Mouse (Mus musculus): ENCODE results near the gene Vmn1r183. TPM values are rescaled to one million over a fixed set of nuclear protein-coding genes. Genes with fewer than 3 reads are reported as not detected.

Gene Vmn1r183
- polyA plus RNA-seq, 1 experiment = not detected

DNA sequence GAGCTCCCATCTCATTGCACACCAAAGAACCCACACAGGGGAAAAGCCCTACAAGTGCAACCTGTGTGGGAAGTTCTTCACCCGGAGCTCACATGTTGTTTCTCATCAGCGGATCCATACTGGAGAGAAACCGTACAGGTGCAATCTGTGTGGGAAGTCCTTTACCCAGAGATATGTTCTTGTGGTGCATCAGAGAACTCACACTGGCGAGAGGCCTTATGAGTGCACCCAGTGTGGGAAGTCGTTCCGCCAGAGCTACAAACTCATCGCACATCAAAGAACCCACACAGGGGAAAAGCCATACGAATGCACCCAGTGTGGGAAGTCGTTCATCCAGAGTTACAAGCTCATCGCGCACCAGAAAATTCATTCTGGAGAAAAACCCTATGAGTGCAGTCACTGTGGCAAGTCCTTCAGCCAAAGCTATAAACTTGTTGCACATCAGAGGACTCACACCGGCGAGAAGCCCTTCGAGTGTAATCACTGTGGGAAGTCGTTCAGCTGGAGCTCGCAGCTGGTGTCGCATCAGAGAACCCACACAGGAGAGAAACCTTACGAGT lies 52.2 kb downstream of the Vmn1r183 start:
- TF ChIP-seq POLR2A (IDR thresholded peaks at IDR 0.05; ENCODE audit: borderline replicate concordance, insufficient read depth, low read length) = no peak
- TF ChIP-seq CTCF (IDR thresholded peaks at IDR 0.05; ENCODE audit: borderline replicate concordance, insufficient read depth, low read depth, low read length) = no peak
- Histone ChIP-seq H3K27me3 (ENCODE audit: control insufficient read depth, insufficient read depth, low read length) (0 out of 2 replicates have a peak, but pooled peaks cover 1% of the 10 kb centered on the region), H3K4me3 (replicated peaks; ENCODE audit: insufficient read depth, low read depth, low read length) (no peak overlapping the region), H3K27ac (ENCODE audit: insufficient read depth, low read length) (no peak overlapping the region), H3K4me1 (ENCODE audit: control insufficient read depth, insufficient read depth, low read length) (no peaks in the 10 kb centered on the region)
- 95% methylated on average over 18 of the region's 18 CpGs for WGBS
- DNase-seq = no peak

DNA sequence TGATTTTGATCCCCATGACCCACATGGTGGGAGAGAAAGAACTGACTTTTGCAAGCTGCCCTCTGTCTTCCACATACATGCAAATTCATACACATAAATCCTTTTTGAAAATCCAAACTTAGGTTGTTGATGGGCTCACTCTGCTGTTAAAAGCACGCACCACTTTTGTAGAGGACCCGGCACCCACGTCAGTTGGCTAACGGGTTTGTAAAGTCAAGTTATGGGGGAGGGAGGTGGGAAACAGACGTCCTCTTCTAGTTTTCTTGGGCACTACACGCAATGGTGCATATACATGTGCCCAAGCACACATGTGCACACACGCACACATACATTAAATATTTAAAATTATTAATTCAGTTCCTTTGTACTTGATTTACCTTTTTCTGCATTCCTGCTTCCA lies 57.8 kb downstream of the Vmn1r183 start:
- Histone ChIP-seq H3K27me3 (ENCODE audit: control insufficient read depth, insufficient read depth, low read length) (no peaks in the 10 kb centered on the region), H3K4me3 (replicated peaks; ENCODE audit: insufficient read depth, low read depth, low read length) (no peak overlapping the region), H3K27ac (ENCODE audit: insufficient read depth, low read length) (no peak overlapping the region), H3K4me1 (ENCODE audit: control insufficient read depth, insufficient read depth, low read length) (no peaks in the 10 kb centered on the region)
- TF ChIP-seq CTCF (IDR thresholded peaks at IDR 0.05; ENCODE audit: borderline replicate concordance, insufficient read depth, low read depth, low read length) (no peak), POLR2A (IDR thresholded peaks at IDR 0.05; ENCODE audit: borderline replicate concordance, insufficient read depth, low read length) (no peak)
- DNase-seq = no peak
- 96% methylated on average over 7 of the region's 7 CpGs for WGBS

DNA sequence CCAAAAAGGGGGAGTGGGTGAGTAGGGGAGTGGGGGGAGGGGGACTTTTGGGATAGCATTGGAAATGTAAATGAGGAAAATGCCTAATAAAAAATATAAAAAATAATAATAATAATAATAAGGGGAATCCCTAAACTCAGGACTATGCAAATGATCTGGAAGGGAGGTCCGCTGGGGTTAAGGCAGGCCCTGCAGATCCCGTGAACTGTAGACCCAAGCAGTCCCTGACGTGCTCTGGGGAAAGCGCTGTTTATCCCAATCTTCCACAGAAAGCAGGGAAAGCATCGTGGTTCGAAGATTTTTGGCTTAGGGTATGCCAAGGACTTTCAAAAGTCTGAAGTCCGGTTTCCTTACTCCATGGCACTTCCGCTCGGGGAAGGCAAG lies 58.7 kb downstream of the Vmn1r183 start:
- no peak for TF ChIP-seq CTCF (IDR thresholded peaks at IDR 0.05; ENCODE audit: borderline replicate concordance, insufficient read depth, low read depth, low read length)
- no peak for TF ChIP-seq POLR2A (IDR thresholded peaks at IDR 0.05; ENCODE audit: borderline replicate concordance, insufficient read depth, low read length)
- no peak overlapping the region for H3K27ac ChIP-seq (ENCODE audit: insufficient read depth, low read length)
- no peaks in the 10 kb centered on the region for H3K27me3 ChIP-seq (ENCODE audit: control insufficient read depth, insufficient read depth, low read length)
- H3K4me3 ChIP-seq (replicated peaks; ENCODE audit: insufficient read depth, low read depth, low read length) = peak overlapping the region; percentile 94
- WGBS = under 1% methylated on average over 9 of the region's 9 CpGs
- H3K4me1 ChIP-seq (ENCODE audit: control insufficient read depth, insufficient read depth, low read length) = no peaks in the 10 kb centered on the region
- DNase-seq = no peak

DNA sequence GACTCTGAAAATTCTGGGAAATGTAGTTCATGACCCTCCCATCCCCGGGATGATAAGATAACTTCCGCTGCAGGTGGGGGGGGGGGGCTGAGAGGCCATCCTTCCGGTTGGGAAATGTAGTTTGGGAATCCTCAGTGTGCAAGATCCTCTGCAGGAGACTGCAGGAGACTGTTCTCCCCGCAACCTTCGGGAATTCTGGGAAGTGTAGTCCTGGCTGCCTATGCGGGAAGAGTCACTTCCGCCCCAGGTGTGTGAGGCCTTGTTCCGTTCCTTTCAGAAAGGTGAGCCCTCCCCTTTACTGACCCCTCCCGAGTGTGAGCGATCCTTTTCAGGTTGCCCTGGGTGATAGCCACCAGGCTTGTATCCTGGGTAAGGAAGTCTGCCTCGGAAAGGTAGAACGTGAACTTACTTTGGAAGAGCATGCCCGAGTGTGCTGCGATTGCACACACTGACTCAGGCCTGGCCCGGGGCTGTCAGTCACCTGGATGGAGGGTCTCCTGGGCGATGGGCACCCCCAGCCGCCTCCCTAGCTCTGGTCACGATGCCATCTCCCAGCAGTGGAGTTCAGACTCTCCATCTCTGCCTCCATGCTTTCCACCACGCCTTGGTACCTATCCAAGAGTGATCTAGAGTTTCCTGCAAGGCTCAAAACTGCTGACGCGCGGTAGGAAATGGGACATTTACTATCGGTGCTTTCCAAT lies 59.3 kb downstream of the Vmn1r183 start, which contains the start of gene Zfp112:
Gene Zfp112 (plus strand): TSS at position 159 of the 701 bp plus-strand sequence.
- H3K4me3 ChIP-seq (replicated peaks; ENCODE audit: insufficient read depth, low read depth, low read length) = peak within 1 kb of the TSS; percentile 94
- TF ChIP-seq POLR2A (IDR thresholded peaks at IDR 0.05; ENCODE audit: borderline replicate concordance, insufficient read depth, low read length) (peak; percentile 61; the same call in 1 of the 2 replicates), CTCF (IDR thresholded peaks at IDR 0.05; ENCODE audit: borderline replicate concordance, insufficient read depth, low read depth, low read length) (no peak)
- H3K27me3 ChIP-seq (ENCODE audit: control insufficient read depth, insufficient read depth, low read length) = no peaks in the 10 kb centered on the region
- peak within 1 kb of the TSS; percentile 45 for H3K27ac ChIP-seq (ENCODE audit: insufficient read depth, low read length)
- DNase-seq = peak; percentile 89 to 95
- under 1% methylated on average over 23 of the region's 23 CpGs for WGBS
- H3K4me1 ChIP-seq (ENCODE audit: control insufficient read depth, insufficient read depth, low read length) = no peaks in the 10 kb centered on the region

DNA sequence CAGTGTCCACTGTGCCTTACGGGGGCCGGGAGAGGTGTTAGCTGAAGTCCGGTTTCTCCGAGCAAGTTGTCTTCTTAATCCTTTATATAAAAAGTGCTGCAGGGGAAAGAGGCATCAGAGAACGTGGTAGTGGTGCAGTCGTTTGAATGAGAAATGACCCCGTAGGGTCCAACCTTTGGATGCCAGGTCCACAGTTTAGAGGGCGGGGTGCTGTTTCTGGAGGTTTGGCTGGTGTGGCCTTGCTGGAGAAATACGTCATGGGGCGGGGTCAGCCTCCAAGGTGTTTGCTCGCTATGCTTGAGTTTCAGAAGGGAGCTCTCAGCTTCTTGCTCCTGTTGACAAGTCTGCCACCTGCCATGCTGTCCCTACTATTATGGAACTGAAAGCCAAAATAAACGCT lies 59.9 kb downstream of the Vmn1r183 start:
- Histone ChIP-seq H3K27me3 (ENCODE audit: control insufficient read depth, insufficient read depth, low read length) (no peaks in the 10 kb centered on the region), H3K4me1 (ENCODE audit: control insufficient read depth, insufficient read depth, low read length) (no peaks in the 10 kb centered on the region), H3K4me3 (replicated peaks; ENCODE audit: insufficient read depth, low read depth, low read length) (peak overlapping the region; percentile 93), H3K27ac (ENCODE audit: insufficient read depth, low read length) (peak overlapping the region; percentile 45)
- DNase-seq = peak; percentile 62 to 77
- TF ChIP-seq CTCF (IDR thresholded peaks at IDR 0.05; ENCODE audit: borderline replicate concordance, insufficient read depth, low read depth, low read length) (no peak), POLR2A (IDR thresholded peaks at IDR 0.05; ENCODE audit: borderline replicate concordance, insufficient read depth, low read length) (0 out of 2 replicates have a peak, but pooled peaks have one; percentile 23)
- WGBS = 6% methylated on average over 12 of the region's 12 CpGs

Other genes with a start within 250 kb of the Vmn1r183 start
- not detected in 2 replicates for gene Vmn1r175, start 242.6 kb upstream of the Vmn1r183 start, polyA plus RNA-seq (2012; rRNA removed)
- gene Vmn1r176, start 215.9 kb upstream of the Vmn1r183 start, polyA plus RNA-seq (2012; rRNA removed) = not detected in 2 replicates
- gene Vmn1r177, start 186.8 kb upstream of the Vmn1r183 start, polyA plus RNA-seq (2012; rRNA removed) = not detected in 2 replicates
- not detected in 2 replicates for gene Vmn1r178, start 161.2 kb upstream of the Vmn1r183 start, polyA plus RNA-seq (2012; rRNA removed)
- gene Vmn1r179, start 126.3 kb upstream of the Vmn1r183 start, polyA plus RNA-seq (2012; rRNA removed) = not detected in 2 replicates
- not detected in 2 replicates for gene Vmn1r180, start 102.6 kb upstream of the Vmn1r183 start, polyA plus RNA-seq (2012; rRNA removed)
- not detected in 2 replicates for gene Vmn1r181, start 78.6 kb upstream of the Vmn1r183 start, polyA plus RNA-seq (2012; rRNA removed)
- gene V1rd19, start 51.6 kb upstream of the Vmn1r183 start, polyA plus RNA-seq (2012; rRNA removed) = not detected in 2 replicates
- 35.3 and 36.3 TPM in 2 replicates for gene Zfp180, start 28.7 kb downstream of the Vmn1r183 start, polyA plus RNA-seq (2012; rRNA removed)
- 7.7 and 8.1 TPM in 2 replicates for gene Zfp112, start 59.1 kb downstream of the Vmn1r183 start, polyA plus RNA-seq (2012; rRNA removed)
- gene Zfp235, start 80.9 kb downstream of the Vmn1r183 start, polyA plus RNA-seq (2012; rRNA removed) = 20.2 and 21.4 TPM in 2 replicates
- 2.2 and 3.0 TPM in 2 replicates for gene Zfp114, start 121.8 kb downstream of the Vmn1r183 start, polyA plus RNA-seq (2012; rRNA removed)
- 5.3 and 5.5 TPM in 2 replicates for gene Zfp111, start 158.2 kb downstream of the Vmn1r183 start, polyA plus RNA-seq (2012; rRNA removed)
- gene Zfp109, start 184.3 kb downstream of the Vmn1r183 start, polyA plus RNA-seq (2012; rRNA removed) = 6.5 and 7.2 TPM in 2 replicates
- gene Zfp108, start 201.5 kb downstream of the Vmn1r183 start, polyA plus RNA-seq (2012; rRNA removed) = 5.7 and 6.1 TPM in 2 replicates
- 8.8 and 9.2 TPM in 2 replicates for gene Zfp93, start 217.2 kb downstream of the Vmn1r183 start, polyA plus RNA-seq (2012; rRNA removed)
- gene Zfp61, start 248.0 kb downstream of the Vmn1r183 start, polyA plus RNA-seq (2012; rRNA removed) = 33.0 and 36.4 TPM in 2 replicates